Mouse (Mus musculus) heart, embryonic 10.5 days (tissue): ENCODE measurements around the gene Erc2. TPM values are rescaled to one million over a fixed set of nuclear protein-coding genes. Genes with fewer than 3 reads are reported as not detected.

ENCODE experiments used
- DNase-seq: peaks from one replicate; pipeline ENCODE4 v3.0.0-alpha.2; 2017; ENCODE audit warnings: low spot score
- H3K27ac ChIP-seq: fragments of 300-500 bp; sonication (generic); 2 replicates; pipeline ENCODE4 v1.5.1; 2016; ENCODE audit warnings: mild to moderate bottlenecking
- H3K27me3 ChIP-seq: fragments of 300-500 bp; sonication (generic); 2 replicates; pipeline ENCODE4 v1.6.1; 2016; ENCODE audit warnings: mild to moderate bottlenecking; ENCODE audit not compliant: poor library complexity, insufficient read depth, severe bottlenecking
- H3K36me3 ChIP-seq: fragments of 300-500 bp; sonication (generic); 2 replicates; pipeline ENCODE4 v1.6.1; 2016; ENCODE audit warnings: mild to moderate bottlenecking, moderate library complexity
- H3K4me1 ChIP-seq: fragments of 300-500 bp; sonication (generic); 2 replicates; pipeline ENCODE4 v1.6.1; 2016; ENCODE audit warnings: mild to moderate bottlenecking
- H3K4me3 ChIP-seq: fragments of 300-500 bp; sonication (generic); 2 replicates; pipeline ENCODE4 v1.5.1; 2016; ENCODE audit warnings: mild to moderate bottlenecking, moderate library complexity
- H3K9me3 ChIP-seq: fragments of 300-500 bp; sonication (generic); 2 replicates; pipeline ENCODE4 v1.6.1; 2016; ENCODE audit warnings: mild to moderate bottlenecking, moderate library complexity
- WGBS: fragments of 180-500 bp; shearing (Covaris S2); methylation state at CpG from one replicate; pipeline ENCODE4 v1.1.7; 2016; 5-methylcytosine and 5-hydroxymethylcytosine counted together
- polyA plus RNA-seq: library from polyadenylated mRNA; unstranded; fragments of >200 nt; fragmentation: Nextera tagmentation; extraction: Ambion mirVana; gene quantifications from 2 replicates; pipeline ENCODE4 v1.2.1, GENCODE M21; 2016

Erc2 gene
- polyA plus RNA-seq, 1 experiment from 2014 or later = 4.8 TPM

GRCm38 (mm10) chr14:28505051-28505585 is 882.9 kb downstream of the Erc2 start:
- Histone ChIP-seq H3K4me3 (peak overlapping the region; percentile 87), H3K27me3 (peaks cover 10% of the 10 kb centered on the region; the same call in 1 of the 2 replicates), H3K36me3 (no peaks in the 10 kb centered on the region), H3K27ac (peak overlapping the region; percentile 96), H3K4me1 (peaks cover 24% of the 10 kb centered on the region), H3K9me3 (no peaks in the 10 kb centered on the region)
- WGBS = under 1% methylated on average over 22 of the region's 22 CpGs
- peak; percentile 86 for DNase-seq

- Histone ChIP-seq H3K4me3 (peak overlapping the region; percentile 87), H3K27ac (peak overlapping the region; percentile 96), H3K9me3 (no peaks in the 10 kb centered on the region), H3K27me3 (peaks cover 10% of the 10 kb centered on the region; the same call in 1 of the 2 replicates), H3K36me3 (no peaks in the 10 kb centered on the region), H3K4me1 (peaks cover 31% of the 10 kb centered on the region)
- DNase-seq = peak; percentile 79
- under 1% methylated on average over 62 of the region's 62 CpGs for WGBS
These were observed 883.6 kb downstream of the Erc2 start for GRCm38 (mm10) chr14:28505586-28506375.

GRCm38 (mm10) chr14:28506376-28506831 is 884.2 kb downstream of the Erc2 start:
- Histone ChIP-seq H3K4me1 (peaks cover 37% of the 10 kb centered on the region), H3K27ac (peak overlapping the region; percentile 96), H3K36me3 (no peaks in the 10 kb centered on the region), H3K27me3 (peaks cover 10% of the 10 kb centered on the region; the same call in 1 of the 2 replicates), H3K4me3 (peak overlapping the region; percentile 87), H3K9me3 (no peaks in the 10 kb centered on the region)
- WGBS = under 1% methylated on average over 29 of the region's 29 CpGs
- peak; percentile 88 for DNase-seq

DNA sequence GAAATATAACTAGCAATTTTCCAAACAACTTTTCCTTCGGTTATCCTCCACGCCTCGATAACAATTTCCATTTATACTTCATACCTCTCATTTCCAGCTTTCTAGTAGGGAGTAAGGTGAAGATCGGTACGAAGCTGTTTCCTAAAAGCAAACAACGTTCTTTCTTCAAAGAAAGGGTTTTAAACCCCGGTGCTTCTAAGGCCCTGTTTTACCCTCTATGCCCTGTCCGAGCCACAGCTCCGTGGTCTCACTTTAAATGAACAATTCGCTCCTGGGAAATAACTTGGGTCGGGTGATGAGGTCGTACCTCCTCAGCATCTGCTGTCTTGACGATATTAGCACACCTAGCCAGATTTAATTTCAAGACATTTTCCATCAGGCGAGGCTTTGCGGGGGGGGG is 884.8 kb downstream of the Erc2 start:
- WGBS = under 1% methylated on average over 15 of the region's 15 CpGs
- H3K9me3 ChIP-seq = no peaks in the 10 kb centered on the region
- DNase-seq = no peak
- no peaks in the 10 kb centered on the region for H3K36me3 ChIP-seq
- H3K4me3 ChIP-seq = peak overlapping the region; percentile 87
- H3K27me3 ChIP-seq = peaks cover 10% of the 10 kb centered on the region; the same call in 1 of the 2 replicates
- peak overlapping the region; percentile 96 for H3K27ac ChIP-seq
- H3K4me1 ChIP-seq = peaks cover 41% of the 10 kb centered on the region

DNA sequence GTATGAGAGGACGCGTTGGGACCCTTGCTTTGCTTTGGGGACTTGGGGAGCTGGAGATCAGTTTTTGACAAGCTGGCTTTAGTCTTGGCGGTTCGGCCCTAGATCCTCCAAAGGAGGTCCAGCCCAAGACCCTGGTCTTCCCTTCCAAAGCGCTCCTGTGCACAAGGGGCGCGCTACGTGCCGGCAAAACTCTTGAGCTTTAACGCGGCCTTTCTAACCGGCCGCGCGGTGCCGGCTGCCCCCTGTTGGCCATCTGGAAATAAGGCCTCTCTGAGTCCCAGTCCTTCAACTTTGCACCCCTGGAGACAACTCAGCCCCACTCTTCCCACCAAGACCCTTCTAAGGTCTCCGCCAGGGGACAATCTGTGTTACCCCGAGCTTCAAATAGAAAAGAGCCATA is 885.2 kb downstream of the Erc2 start:
- under 1% methylated on average over 18 of the region's 18 CpGs for WGBS
- DNase-seq = peak; percentile 86
- Histone ChIP-seq H3K9me3 (no peaks in the 10 kb centered on the region), H3K4me3 (peak overlapping the region; percentile 87), H3K27ac (peak overlapping the region; percentile 96), H3K36me3 (no peaks in the 10 kb centered on the region), H3K4me1 (peaks cover 41% of the 10 kb centered on the region), H3K27me3 (peaks cover 10% of the 10 kb centered on the region; the same call in 1 of the 2 replicates)

DNA sequence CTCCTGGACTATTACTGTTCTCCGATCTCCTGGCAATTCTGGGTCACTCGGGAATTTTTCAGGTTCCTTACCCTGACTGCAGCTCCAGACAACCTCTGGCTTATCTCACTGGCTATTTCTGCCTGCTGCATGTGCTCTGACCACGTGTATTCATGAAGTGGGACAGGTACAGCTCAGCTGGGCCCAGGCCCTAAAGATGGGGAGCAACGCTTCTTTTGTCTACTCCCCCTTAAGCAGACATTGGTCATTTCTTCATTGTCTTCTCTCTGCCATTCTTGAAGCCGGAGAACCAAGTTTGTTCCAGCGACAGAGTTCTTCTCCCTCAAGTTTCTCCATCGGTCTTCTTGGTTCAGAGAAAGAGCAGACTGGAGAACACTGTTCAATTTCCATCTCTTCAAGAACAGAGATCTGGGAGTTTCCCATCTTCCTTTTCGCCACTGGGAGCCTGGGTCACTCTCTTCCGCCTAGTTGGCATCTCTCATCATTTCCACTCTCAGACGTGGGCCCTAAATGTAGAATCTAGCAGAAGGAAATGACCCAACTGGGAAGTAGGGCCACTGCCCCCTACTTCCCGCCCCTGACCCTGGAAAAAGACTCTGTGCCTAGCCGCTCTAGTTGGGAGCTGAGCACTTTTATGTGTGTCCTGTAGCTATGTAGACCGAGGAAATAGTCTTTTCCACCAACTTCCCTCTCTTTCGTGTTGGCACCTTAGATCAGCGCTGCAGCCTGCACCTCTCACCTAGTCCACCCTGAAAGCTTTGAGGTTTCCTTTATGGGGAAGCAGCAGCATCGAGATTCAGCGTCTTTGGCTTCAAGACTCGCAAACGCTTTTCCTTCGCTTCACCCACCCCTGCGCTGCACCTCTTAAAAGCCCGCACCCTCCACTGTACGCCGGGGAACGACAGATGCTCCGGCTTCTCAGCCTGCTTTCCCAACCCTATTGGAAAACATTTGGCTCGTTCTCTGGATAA is 886.3 kb downstream of the Erc2 start:
- DNase-seq = no peak
- 9% methylated on average over 27 of the region's 27 CpGs for WGBS
- Histone ChIP-seq H3K9me3 (no peaks in the 10 kb centered on the region), H3K4me1 (peaks cover 41% of the 10 kb centered on the region), H3K27ac (peak overlapping the region; percentile 96), H3K36me3 (peaks cover 11% of the 10 kb centered on the region), H3K4me3 (peak overlapping the region; percentile 87), H3K27me3 (peaks cover 10% of the 10 kb centered on the region; the same call in 1 of the 2 replicates)

GRCm38 (mm10) chr14:28509441-28510340 is 887.5 kb downstream of the Erc2 start:
- Histone ChIP-seq H3K27me3 (peaks cover 10% of the 10 kb centered on the region; the same call in 1 of the 2 replicates), H3K4me1 (peaks cover 37% of the 10 kb centered on the region), H3K36me3 (peaks cover 17% of the 10 kb centered on the region), H3K27ac (peak overlapping the region; percentile 96), H3K4me3 (peak overlapping the region; percentile 87), H3K9me3 (no peaks in the 10 kb centered on the region)
- no peak for DNase-seq
- 1% methylated on average over 47 of the region's 47 CpGs for WGBS

DNA sequence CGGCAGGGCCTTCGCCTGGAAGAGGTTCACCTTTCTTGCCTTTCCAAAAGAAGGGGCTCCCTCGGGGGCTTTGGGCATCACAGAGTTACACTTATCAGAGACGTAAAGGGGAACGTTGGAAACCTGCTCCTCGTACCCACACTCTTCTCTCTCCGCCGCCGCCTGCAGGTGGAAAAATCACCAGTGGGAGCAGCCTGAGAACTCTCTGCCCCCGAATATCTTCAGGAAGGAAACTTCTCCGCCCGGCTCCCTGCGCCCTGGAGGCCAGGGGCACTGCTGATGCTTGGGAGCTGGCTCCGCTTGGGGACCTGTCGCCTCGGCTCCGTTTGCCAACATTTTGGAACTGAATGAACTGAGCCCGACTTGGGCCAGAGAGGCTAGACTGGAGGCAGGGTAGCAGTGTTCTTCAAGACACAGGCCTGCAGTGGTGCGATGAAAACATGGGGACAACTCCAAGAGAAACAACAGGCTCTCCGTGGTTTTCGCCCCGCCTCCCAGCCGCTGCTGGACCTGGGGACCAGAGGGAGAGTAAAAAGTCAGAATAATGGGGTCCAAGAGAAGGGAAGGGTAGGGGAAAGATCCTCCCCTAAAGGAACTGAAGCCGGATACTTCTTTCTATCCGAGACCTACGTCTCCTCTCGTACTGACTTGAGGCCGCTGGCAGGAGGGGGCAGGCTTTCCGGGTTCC is 888.3 kb downstream of the Erc2 start:
- Histone ChIP-seq H3K36me3 (peaks cover 23% of the 10 kb centered on the region), H3K9me3 (no peaks in the 10 kb centered on the region), H3K27ac (peak overlapping the region; percentile 96), H3K27me3 (peaks cover 10% of the 10 kb centered on the region; the same call in 1 of the 2 replicates), H3K4me3 (peak overlapping the region; percentile 87), H3K4me1 (peaks cover 37% of the 10 kb centered on the region)
- WGBS = 2% methylated on average over 29 of the region's 29 CpGs
- DNase-seq = no peak

GRCm38 (mm10) chr14:28511029-28511651 is 888.9 kb downstream of the Erc2 start:
- peak overlapping the region; percentile 96 for H3K27ac ChIP-seq
- DNase-seq = no peak
- peak overlapping the region; percentile 87 for H3K4me3 ChIP-seq
- peaks cover 37% of the 10 kb centered on the region for H3K4me1 ChIP-seq
- H3K9me3 ChIP-seq = no peaks in the 10 kb centered on the region
- H3K36me3 ChIP-seq = peaks cover 28% of the 10 kb centered on the region
- 1% methylated on average over 41 of the region's 41 CpGs for WGBS
- peaks cover 10% of the 10 kb centered on the region; the same call in 1 of the 2 replicates for H3K27me3 ChIP-seq

GRCm38 (mm10) chr14:28512805-28513590 is 890.8 kb downstream of the Erc2 start:
- H3K27ac ChIP-seq = no peak overlapping the region
- H3K36me3 ChIP-seq = peaks cover 47% of the 10 kb centered on the region
- no peaks in the 10 kb centered on the region for H3K9me3 ChIP-seq
- peaks cover 34% of the 10 kb centered on the region for H3K4me1 ChIP-seq
- 86% methylated on average over 5 of the region's 5 CpGs for WGBS
- no peak for DNase-seq
- H3K27me3 ChIP-seq = peaks cover 9% of the 10 kb centered on the region; the same call in 1 of the 2 replicates
- no peak overlapping the region for H3K4me3 ChIP-seq
